Mouse (Mus musculus): Measurements from ENCODE around the gene Cap1. TPM values are rescaled to one million over a fixed set of nuclear protein-coding genes. Genes with fewer than 3 reads are reported as not detected.

Gene Cap1
- polyA plus RNA-seq, 1 experiment from 2014 or later = 79.3 TPM

DNA sequence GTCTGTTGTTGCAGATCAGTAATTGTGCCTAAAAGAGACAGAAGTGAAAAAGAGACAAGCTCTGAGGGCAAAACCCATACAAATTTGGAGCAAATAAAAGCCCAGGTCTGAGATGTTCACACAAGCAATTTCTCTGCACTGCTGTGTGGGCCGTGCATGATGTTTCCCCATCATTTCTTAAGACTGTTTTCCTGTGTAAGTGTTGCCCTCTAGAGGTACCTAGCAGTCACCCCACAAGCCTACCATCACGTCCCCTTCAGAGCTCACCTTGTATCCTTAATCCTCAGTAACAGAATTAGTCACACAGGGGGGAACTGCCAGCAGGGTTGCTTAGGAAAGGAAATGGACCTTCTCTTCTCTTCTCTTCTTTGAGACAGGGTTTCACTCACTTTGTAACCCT, 27.9 kb downstream of the Cap1 start:
- no peaks in the 10 kb centered on the region for H3K27me3 ChIP-seq (ENCODE audit: insufficient read depth, poor library complexity, severe bottlenecking)
- no peak for DNase-seq (ENCODE audit: low spot score)
- no peaks in the 10 kb centered on the region for H3K9me3 ChIP-seq
- H3K4me1 ChIP-seq (replicated peaks) = no peaks in the 10 kb centered on the region
- H3K4me3 ChIP-seq = no peak overlapping the region
- H3K36me3 ChIP-seq = peaks cover 92% of the 10 kb centered on the region
- no peak overlapping the region for H3K27ac ChIP-seq
- WGBS = 56% methylated on average over 2 of the region's 2 CpGs

GRCm38 (mm10) chr4:122854770-122855169, 31.1 kb downstream of the Cap1 start:
- WGBS = 92% methylated on average over 4 of the region's 4 CpGs
- no peak for DNase-seq (ENCODE audit: low spot score)
- Histone ChIP-seq H3K27ac (no peak overlapping the region), H3K27me3 (ENCODE audit: insufficient read depth, poor library complexity, severe bottlenecking) (no peaks in the 10 kb centered on the region), H3K4me3 (no peak overlapping the region), H3K4me1 (replicated peaks) (no peaks in the 10 kb centered on the region), H3K9me3 (no peaks in the 10 kb centered on the region), H3K36me3 (peaks cover 95% of the 10 kb centered on the region)

- H3K36me3 ChIP-seq = peaks cover 96% of the 10 kb centered on the region
- no peak overlapping the region for H3K27ac ChIP-seq
- no peaks in the 10 kb centered on the region for H3K4me1 ChIP-seq (replicated peaks)
- no peak for DNase-seq (ENCODE audit: low spot score)
- H3K27me3 ChIP-seq (ENCODE audit: insufficient read depth, poor library complexity, severe bottlenecking) = no peaks in the 10 kb centered on the region
- no peak overlapping the region for H3K4me3 ChIP-seq
- 68% methylated on average over 2 of the region's 2 CpGs for WGBS
- H3K9me3 ChIP-seq = no peaks in the 10 kb centered on the region
These were observed 32.2 kb downstream of the Cap1 start for GRCm38 (mm10) chr4:122853691-122854090.

GRCm38 (mm10) chr4:122851535-122851934, 34.3 kb downstream of the Cap1 start:
- no peaks in the 10 kb centered on the region for H3K4me1 ChIP-seq (replicated peaks)
- no peak for DNase-seq (ENCODE audit: low spot score)
- H3K36me3 ChIP-seq = peaks cover 96% of the 10 kb centered on the region

DNA sequence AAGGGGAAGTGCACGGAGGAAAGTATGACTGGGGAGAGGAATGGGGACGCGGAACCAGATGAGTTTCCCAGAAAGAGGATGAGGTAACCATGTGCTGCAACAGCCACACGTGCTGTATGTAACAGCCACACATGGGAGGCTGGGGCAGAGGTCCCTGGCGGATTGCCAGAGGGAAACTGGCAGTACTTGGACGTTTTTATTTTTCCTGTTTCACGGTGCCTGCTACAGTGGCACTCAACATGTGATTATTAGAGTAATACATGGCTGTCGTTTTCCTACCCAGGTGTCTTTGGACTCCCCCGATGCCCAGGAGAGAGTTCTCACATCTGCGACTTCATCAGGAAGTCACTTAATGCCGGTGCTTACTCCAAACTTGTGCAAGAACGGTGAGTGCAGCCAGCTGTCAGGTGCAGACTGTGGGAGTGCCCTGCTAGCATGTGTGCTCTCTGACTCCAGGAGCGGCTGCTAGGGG, 37.7 kb downstream of the Cap1 start:
- Histone ChIP-seq H3K36me3 (peaks cover 95% of the 10 kb centered on the region), H3K27ac (no peak overlapping the region), H3K27me3 (ENCODE audit: insufficient read depth, poor library complexity, severe bottlenecking) (no peaks in the 10 kb centered on the region), H3K4me3 (no peak overlapping the region), H3K4me1 (replicated peaks) (no peaks in the 10 kb centered on the region), H3K9me3 (no peaks in the 10 kb centered on the region)
- DNase-seq (ENCODE audit: low spot score) = no peak
- WGBS = 88% methylated on average over 13 of the region's 13 CpGs

More at GRCm38 (mm10) chr4:122851535-122851934, 34.3 kb downstream of the Cap1 start:
- Histone ChIP-seq H3K4me3 (no peak overlapping the region), H3K27ac (no peak overlapping the region), H3K9me3 (no peaks in the 10 kb centered on the region), H3K27me3 (ENCODE audit: insufficient read depth, poor library complexity, severe bottlenecking) (no peaks in the 10 kb centered on the region)

- DNase-seq (ENCODE audit: low spot score) = no peak
- Histone ChIP-seq H3K27ac (no peak overlapping the region), H3K4me3 (no peak overlapping the region), H3K4me1 (replicated peaks) (peaks cover 24% of the 10 kb centered on the region), H3K27me3 (ENCODE audit: insufficient read depth, poor library complexity, severe bottlenecking) (no peaks in the 10 kb centered on the region), H3K36me3 (peaks cover 31% of the 10 kb centered on the region), H3K9me3 (peaks cover 4% of the 10 kb centered on the region; the same call in 1 of the 2 replicates)
- 80% methylated on average over 1 of the region's 1 CpGs for WGBS
These were observed 47.4 kb downstream of the Cap1 start for GRCm38 (mm10) chr4:122838416-122838815.

DNA sequence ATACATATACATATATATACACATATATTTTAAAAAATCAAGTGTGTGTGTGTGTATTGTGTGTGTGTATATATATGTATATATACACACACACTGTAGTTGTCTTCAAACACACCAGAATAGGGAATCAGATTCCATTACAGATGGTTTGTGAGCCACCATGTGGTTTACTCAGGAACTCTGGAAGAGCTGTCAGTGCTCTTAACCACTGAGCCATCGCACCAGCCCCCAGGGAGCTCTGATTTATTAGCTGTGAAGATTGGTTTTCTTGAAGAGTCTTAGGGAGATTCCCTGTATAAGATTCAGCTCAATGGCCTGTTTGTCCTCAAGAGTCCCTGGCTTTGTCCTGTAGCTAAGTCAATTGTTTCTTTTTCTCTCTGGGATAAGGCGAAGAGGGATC, 47.9 kb downstream of the Cap1 start:
- H3K4me3 ChIP-seq = no peak overlapping the region
- DNase-seq (ENCODE audit: low spot score) = no peak
- H3K4me1 ChIP-seq (replicated peaks) = peaks cover 24% of the 10 kb centered on the region
- peaks cover 28% of the 10 kb centered on the region for H3K36me3 ChIP-seq
- peaks cover 4% of the 10 kb centered on the region; the same call in 1 of the 2 replicates for H3K9me3 ChIP-seq
- H3K27ac ChIP-seq = no peak overlapping the region
- no peaks in the 10 kb centered on the region for H3K27me3 ChIP-seq (ENCODE audit: insufficient read depth, poor library complexity, severe bottlenecking)
- WGBS = 83% methylated on average over 2 of the region's 2 CpGs

- no peak for DNase-seq (ENCODE audit: low spot score)
- no peaks in the 10 kb centered on the region for H3K27me3 ChIP-seq (ENCODE audit: insufficient read depth, poor library complexity, severe bottlenecking)
- peaks cover 4% of the 10 kb centered on the region; the same call in 1 of the 2 replicates for H3K9me3 ChIP-seq
- H3K4me1 ChIP-seq (replicated peaks) = peaks cover 30% of the 10 kb centered on the region
- WGBS = 75% methylated on average over 6 of the region's 6 CpGs
- peaks cover 23% of the 10 kb centered on the region for H3K36me3 ChIP-seq
- peak overlapping the region; percentile 78 for H3K4me3 ChIP-seq
- no peak overlapping the region for H3K27ac ChIP-seq
These were observed 48.6 kb downstream of the Cap1 start for GRCm38 (mm10) chr4:122837180-122837730.

DNA sequence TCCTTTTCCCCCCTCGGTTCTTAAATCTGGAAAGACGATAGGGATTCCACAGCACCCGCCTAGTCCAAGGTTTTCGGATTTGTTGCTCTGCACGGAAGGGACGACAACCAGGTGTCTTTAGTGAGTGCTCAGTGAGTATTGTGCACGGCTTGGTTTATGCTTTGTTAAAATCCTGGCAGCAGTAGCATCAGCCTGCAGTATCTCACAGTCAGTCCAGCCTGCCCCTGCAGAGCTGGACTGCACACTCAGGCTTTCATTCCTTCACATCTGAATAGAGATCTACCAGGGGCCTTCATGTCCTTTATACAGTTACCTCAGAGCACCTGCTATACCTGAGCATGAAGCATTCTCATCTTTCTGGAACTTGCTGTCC, 49.5 kb downstream of the Cap1 start:
- H3K27ac ChIP-seq = peak overlapping the region; percentile 90

GRCm38 (mm10) chr4:122835530-122836402, 50.1 kb downstream of the Cap1 start, which contains the start of gene Ppt1:
TSS of gene Ppt1 (plus strand) at chr4:122836242.
- DNase-seq (ENCODE audit: low spot score) = peak; percentile 89
- Histone ChIP-seq H3K36me3 (peaks cover 8% of the 10 kb centered on the region), H3K27me3 (ENCODE audit: insufficient read depth, poor library complexity, severe bottlenecking) (no peaks in the 10 kb centered on the region), H3K4me1 (replicated peaks) (peaks cover 45% of the 10 kb centered on the region), H3K4me3 (peak within 1 kb of the TSS; percentile 78), H3K27ac (peak within 1 kb of the TSS; percentile 90), H3K9me3 (no peaks in the 10 kb centered on the region)
- 6% methylated on average over 31 of the region's 31 CpGs for WGBS

More for the DNA sequence above, 49.5 kb downstream of the Cap1 start:
- peak overlapping the region; percentile 78 for H3K4me3 ChIP-seq
- under 1% methylated on average over 7 of the region's 7 CpGs for WGBS
- H3K27me3 ChIP-seq (ENCODE audit: insufficient read depth, poor library complexity, severe bottlenecking) = no peaks in the 10 kb centered on the region
- peaks cover 39% of the 10 kb centered on the region for H3K4me1 ChIP-seq (replicated peaks)
- H3K9me3 ChIP-seq = no peaks in the 10 kb centered on the region
- H3K36me3 ChIP-seq = peaks cover 15% of the 10 kb centered on the region
- no peak for DNase-seq (ENCODE audit: low spot score)

DNA sequence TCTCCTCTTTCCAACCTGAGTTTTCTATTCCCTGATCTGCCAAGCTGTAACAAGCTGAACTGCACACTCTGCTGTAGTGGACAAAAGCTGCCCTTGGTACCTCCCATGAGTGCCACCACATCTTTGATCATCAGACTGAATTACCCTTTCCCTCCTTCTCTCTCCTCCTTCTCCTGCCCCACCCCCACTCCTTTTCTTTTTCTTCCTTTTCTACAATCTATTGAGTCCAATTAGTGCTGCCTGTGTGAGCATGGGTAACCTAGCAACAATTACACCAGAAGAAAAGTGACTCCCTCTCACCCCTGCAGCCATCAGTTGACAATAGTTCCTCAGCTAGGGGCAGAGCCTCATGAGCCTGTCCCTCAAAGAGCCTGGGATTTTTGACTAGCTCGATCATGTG, 54.0 kb downstream of the Cap1 start:
- Histone ChIP-seq H3K9me3 (no peaks in the 10 kb centered on the region), H3K27me3 (ENCODE audit: insufficient read depth, poor library complexity, severe bottlenecking) (no peaks in the 10 kb centered on the region), H3K4me1 (replicated peaks) (peaks cover 35% of the 10 kb centered on the region), H3K27ac (peak overlapping the region; percentile 86), H3K36me3 (no peaks in the 10 kb centered on the region), H3K4me3 (no peak overlapping the region)
- DNase-seq (ENCODE audit: low spot score) = peak; percentile 71
- 32% methylated on average over 1 of the region's 1 CpGs for WGBS

GRCm38 (mm10) chr4:122829339-122829738, 56.5 kb downstream of the Cap1 start:
- no peaks in the 10 kb centered on the region for H3K36me3 ChIP-seq
- H3K4me3 ChIP-seq = no peak overlapping the region
- no peak for DNase-seq (ENCODE audit: low spot score)
- no peak overlapping the region for H3K27ac ChIP-seq
- WGBS = 94% methylated on average over 6 of the region's 6 CpGs
- H3K9me3 ChIP-seq = no peaks in the 10 kb centered on the region
- H3K4me1 ChIP-seq (replicated peaks) = peaks cover 26% of the 10 kb centered on the region
- H3K27me3 ChIP-seq (ENCODE audit: insufficient read depth, poor library complexity, severe bottlenecking) = no peaks in the 10 kb centered on the region

GRCm38 (mm10) chr4:122827651-122828050, 58.2 kb downstream of the Cap1 start:
- Histone ChIP-seq H3K9me3 (no peaks in the 10 kb centered on the region), H3K4me1 (replicated peaks) (peaks cover 29% of the 10 kb centered on the region), H3K36me3 (no peaks in the 10 kb centered on the region), H3K4me3 (no peak overlapping the region), H3K27ac (no peak overlapping the region), H3K27me3 (ENCODE audit: insufficient read depth, poor library complexity, severe bottlenecking) (no peaks in the 10 kb centered on the region)
- DNase-seq (ENCODE audit: low spot score) = no peak
